20 mouse cellular contexts compared by ENCODE assay signal in the genomic region with DNA sequence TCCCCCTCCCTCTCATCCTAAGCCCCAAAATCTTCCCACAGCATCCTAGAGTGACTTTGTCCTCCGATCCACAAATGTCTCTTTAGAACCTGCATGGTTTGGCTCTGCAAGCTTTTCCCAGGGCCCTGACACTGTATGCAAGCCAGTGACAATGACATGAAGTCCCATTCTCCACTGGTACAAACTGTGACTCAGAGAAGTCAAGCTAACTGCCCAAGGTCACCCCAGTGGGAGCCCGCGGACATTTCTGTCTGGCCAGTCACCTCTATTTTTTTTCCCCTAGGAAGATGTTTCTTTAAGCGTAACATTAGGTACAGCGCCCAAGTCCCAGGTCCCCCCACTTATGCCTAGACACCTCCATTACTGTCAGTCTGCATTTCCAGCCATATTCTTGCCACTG. TPM values are rescaled to one million over a fixed set of nuclear protein-coding genes. Genes with fewer than 3 reads are reported as not detected.
DNase-seq lines count a peak whose midpoint lies in the region; ATAC-seq and TF ChIP-seq lines count a peak whose summit lies in the region.
"Had no signal": no experiment of that assay in that cellular context is flagged by ENCODE, and none has a peak within 500 bp of the region (broad histone marks: within the 10 kb centered on the region; RNA-seq: fewer than 3 reads in every experiment).

No protein-coding gene starts in this region.

- TF ChIP-seq POLR2A in cortical plate, adult 2 months (IDR thresholded peaks at IDR 0.05; ENCODE audit: extremely low read depth, insufficient read depth, low read length), result no peak

- peaks cover 29 to 42% of the 10 kb centered on the region in 2 experiments for H3K4me1 ChIP-seq in heart, embryonic 14.5 days (ENCODE audit: control insufficient read depth in 2 of 2, insufficient read depth in 2 of 2, low read length in 2 of 2)
- peaks cover 31% of the 10 kb centered on the region for H3K4me1 ChIP-seq in heart, embryonic 11.5 days (ENCODE audit: control insufficient read depth, insufficient read depth, low read length)
- peaks cover 3% of the 10 kb centered on the region for H3K4me1 ChIP-seq in cortical plate, adult 2 months (ENCODE audit: control insufficient read depth, insufficient read depth, low read length)

- H3K27me3 ChIP-seq in heart, embryonic 14.5 days (ENCODE audit: control insufficient read depth, insufficient read depth, low read length), result peaks cover 62% of the 10 kb centered on the region
- H3K27me3 ChIP-seq in heart, embryonic 11.5 days (ENCODE audit: control insufficient read depth, insufficient read depth, low read length), result peaks cover 92% of the 10 kb centered on the region

- peak overlapping the region; percentile 41; the same call in 1 of the 2 replicates for H3K4me2 ChIP-seq in heart, embryonic 14.5 days (ENCODE audit: low read length)
- no peak overlapping the region for H3K4me2 ChIP-seq in heart, embryonic 11.5 days
- H3K4me2 ChIP-seq: embryonic facial prominence, embryonic 13.5 days; forebrain, embryonic 13.5 days; hindbrain, embryonic 13.5 days had no signal

- ATAC-seq in heart, embryonic 14.5 days (ENCODE audit: insufficient number of reproducible peaks, insufficient read depth, low FRiP score, low read depth), result no peak
- no peak for ATAC-seq in heart, embryonic 11.5 days (replicated peaks; ENCODE audit: insufficient number of reproducible peaks, low FRiP score, low TSS enrichment)
- no peak for ATAC-seq in monocyte, adult 5-6 weeks (replicated peaks; ENCODE audit: insufficient number of reproducible peaks, low FRiP score, low TSS enrichment, poor library complexity, severe bottlenecking)
- ATAC-seq: forebrain, embryonic 13.5 days; hindbrain, postnatal 0 days had no signal

- H3K9me3 ChIP-seq in heart, embryonic 14.5 days (ENCODE audit: control insufficient read depth, low read length), result no peaks in the 10 kb centered on the region
- no peaks in the 10 kb centered on the region for H3K9me3 ChIP-seq in heart, embryonic 11.5 days (replicated peaks; ENCODE audit: control insufficient read depth, low read length)
- H3K9me3 ChIP-seq: embryonic facial prominence, embryonic 13.5 days; forebrain, embryonic 13.5 days; heart, embryonic 12.5 days; hindbrain, embryonic 13.5 days had no signal

- WGBS in heart, embryonic 14.5 days, result 66% methylated on average over 5 of the region's 5 CpGs
- 75% methylated on average over 5 of the region's 5 CpGs for WGBS in heart, embryonic 11.5 days (ENCODE audit: insufficient replicate concordance)

- H3K36me3 ChIP-seq in heart, embryonic 14.5 days (ENCODE audit: control insufficient read depth, insufficient read depth, low read length), result no peaks in the 10 kb centered on the region
- H3K36me3 ChIP-seq in heart, embryonic 11.5 days (ENCODE audit: control insufficient read depth, insufficient read depth, low read length), result no peaks in the 10 kb centered on the region
- H3K36me3 ChIP-seq: embryonic facial prominence, embryonic 13.5 days; heart, embryonic 12.5 days; hindbrain, embryonic 13.5 days had no signal

- TF ChIP-seq CTCF in cortical plate, adult 2 months (IDR thresholded peaks at IDR 0.05; ENCODE audit: extremely low read depth, insufficient read depth, low read length), result no peak

- 0 out of 4 replicates have a peak overlapping the region, but pooled peaks of 1 of the 2 experiments have one; percentile 0 for H3K4me3 ChIP-seq in heart, embryonic 14.5 days (ENCODE audit: control insufficient read depth in 1 of 2, insufficient read depth in 1 of 2, low read depth in 1 of 2, low read length in 2 of 2)
- no peak overlapping the region for H3K4me3 ChIP-seq in heart, embryonic 11.5 days (ENCODE audit: low read depth, low read length)
- H3K4me3 ChIP-seq in cortical plate, adult 2 months (ENCODE audit: insufficient read depth, low read length), result peak overlapping the region; percentile 93
- H3K4me3 ChIP-seq: embryonic facial prominence, embryonic 13.5 days; forebrain, embryonic 13.5 days; heart, embryonic 12.5 days; hindbrain, embryonic 13.5 days had no signal

- DNase-seq in adrenal gland, adult 2 months, result peak; percentile 83
- peak; percentile 55 for DNase-seq in adrenal gland, postnatal 10 days
- no peak for DNase-seq in neural tube, embryonic 10.5 days (ENCODE audit: extremely low spot score, low spot score)
- DNase-seq: cerebellum, adult 2 months; gastrocnemius, postnatal 36 days; heart, adult 18-20 months; heart, postnatal 10 days; heart, postnatal 4 days; kidney, adult 11 months; kidney, adult 9 months had no signal

- H3K9ac ChIP-seq in heart, embryonic 14.5 days (ENCODE audit: low read length), result no peak overlapping the region; the same call in 1 of the 2 replicates
- no peak overlapping the region for H3K9ac ChIP-seq in heart, embryonic 11.5 days (ENCODE audit: low read depth, low read length)
- H3K9ac ChIP-seq: embryonic facial prominence, embryonic 13.5 days; forebrain, embryonic 13.5 days; heart, embryonic 12.5 days had no signal

- no peak overlapping the region for H3K27ac ChIP-seq in heart, embryonic 14.5 days (replicated peaks in 1 of 2; ENCODE audit: control insufficient read depth in 1 of 2, insufficient read depth in 1 of 2, low read depth in 2 of 2, low read length in 2 of 2)
- no peak overlapping the region for H3K27ac ChIP-seq in heart, embryonic 11.5 days (ENCODE audit: low read depth, low read length)
- H3K27ac ChIP-seq in cortical plate, adult 2 months (ENCODE audit: insufficient read depth, low read length), result peak overlapping the region; percentile 76
- H3K27ac ChIP-seq: embryonic facial prominence, embryonic 13.5 days; forebrain, embryonic 13.5 days; hindbrain, embryonic 13.5 days; hindbrain, postnatal 0 days had no signal

RNA-seq across cellular contexts. Expression of a gene that starts 1.6 kb away (rescaled TPM):
- 0.20 TPM in 1 of 2 replicates, not detected in the other for polyA plus RNA-seq in heart, embryonic 14.5 days (2014; fragmentation: Nextera tagmentation; extraction: Ambion mirVana)
- 0.20 TPM in 1 of 2 replicates, not detected in the other for polyA plus RNA-seq in heart, embryonic 11.5 days (2014; fragmentation: Nextera tagmentation; extraction: Ambion mirVana)
- total RNA-seq in adrenal gland, adult 2 months (2021), result 1 to 10 TPM in 1 of 2 experiments, under 1 TPM in 1; 0.20 to 6.3 TPM
- 0.36 and 3.8 TPM in 2 replicates for polyA plus RNA-seq in adrenal gland, adult 2 months (2012; rRNA removed)
- total RNA-seq in adrenal gland, postnatal 10 days (2021), result under 1 TPM in 1 of 2 experiments, not detected in 1; 0.24 TPM
- polyA plus RNA-seq in cortical plate, adult 2 months (2012; rRNA removed), result 115 and 120 TPM in 2 replicates
- total RNA-seq in monocyte, adult 5-6 weeks (2017), result not detected in 3 replicates
- total RNA-seq: common myeloid progenitor, adult 5-6 weeks; gastrocnemius, postnatal 36 days had no signal
- polyA plus RNA-seq: embryonic facial prominence, embryonic 13.5 days; forebrain, embryonic 13.5 days; hindbrain, embryonic 13.5 days; hindbrain, postnatal 0 days had no signal

RNA-seq across cellular contexts. Expression of a gene that starts 12.8 kb away (rescaled TPM):
- 42.2 and 54.1 TPM in 2 replicates for polyA plus RNA-seq in heart, embryonic 14.5 days (2014; fragmentation: Nextera tagmentation; extraction: Ambion mirVana)
- 33.4 and 33.5 TPM in 2 replicates for polyA plus RNA-seq in heart, embryonic 11.5 days (2014; fragmentation: Nextera tagmentation; extraction: Ambion mirVana)
- 1 to 10 TPM; 1.9 to 4.1 TPM for total RNA-seq in adrenal gland, adult 2 months (2021)
- polyA plus RNA-seq in adrenal gland, adult 2 months (2012; rRNA removed), result 2.9 and 3.1 TPM in 2 replicates
- 10 to 100 TPM; 11.4 to 13.2 TPM for total RNA-seq in adrenal gland, postnatal 10 days (2021)
- 1.3 and 1.4 TPM in 2 replicates for polyA plus RNA-seq in cortical plate, adult 2 months (2012; rRNA removed)
- total RNA-seq in monocyte, adult 5-6 weeks (2017), result not detected in 3 replicates
- total RNA-seq: common myeloid progenitor, adult 5-6 weeks had no signal

RNA-seq across cellular contexts. Expression of a gene that starts 43.1 kb away (rescaled TPM):
- 49.1 and 57.6 TPM in 2 replicates for polyA plus RNA-seq in heart, embryonic 14.5 days (2014; fragmentation: Nextera tagmentation; extraction: Ambion mirVana)
- 50.6 and 60.1 TPM in 2 replicates for polyA plus RNA-seq in heart, embryonic 11.5 days (2014; fragmentation: Nextera tagmentation; extraction: Ambion mirVana)
- total RNA-seq in adrenal gland, adult 2 months (2021), result 100 to 1,000 TPM; 230 to 248 TPM
- polyA plus RNA-seq in adrenal gland, adult 2 months (2012; rRNA removed), result 245 and 257 TPM in 2 replicates
- 100 to 1,000 TPM; 223 to 364 TPM for total RNA-seq in adrenal gland, postnatal 10 days (2021)
- 416 and 445 TPM in 2 replicates for polyA plus RNA-seq in cortical plate, adult 2 months (2012; rRNA removed)
- total RNA-seq in monocyte, adult 5-6 weeks (2017), result 261 to 381 TPM (median 262 TPM) in 3 replicates

RNA-seq across cellular contexts. Expression of a gene that starts 48.1 kb away (rescaled TPM):
- 83.0 and 95.1 TPM in 2 replicates for polyA plus RNA-seq in heart, embryonic 14.5 days (2014; fragmentation: Nextera tagmentation; extraction: Ambion mirVana)
- polyA plus RNA-seq in heart, embryonic 11.5 days (2014; fragmentation: Nextera tagmentation; extraction: Ambion mirVana), result 73.2 and 91.0 TPM in 2 replicates
- total RNA-seq in adrenal gland, adult 2 months (2021), result 10 to 100 TPM; 74.6 to 87.7 TPM
- 59.2 and 65.3 TPM in 2 replicates for polyA plus RNA-seq in adrenal gland, adult 2 months (2012; rRNA removed)
- total RNA-seq in adrenal gland, postnatal 10 days (2021), result 10 to 100 TPM; 65.7 to 77.7 TPM
- 185 and 194 TPM in 2 replicates for polyA plus RNA-seq in cortical plate, adult 2 months (2012; rRNA removed)
- total RNA-seq in monocyte, adult 5-6 weeks (2017), result 40.4 to 66.9 TPM (median 49.9 TPM) in 3 replicates

Comparison
In these comparisons a context has a peak if more than half of its experiments do, and no peak if none do; other contexts are left out.
1. RNA of a gene that starts 1.6 kb away (polyA plus RNA-seq): 115 to 120 TPM in cortical plate, adult 2 months; 0.36 to 3.8 TPM in adrenal gland, adult 2 months, 0.20 TPM in heart, embryonic 14.5 days and 0.20 TPM in heart, embryonic 11.5 days; every median in the first group is over 10 times any median in the second.